ENCODE assay signal across 16 mouse cellular contexts in the genomic region with DNA sequence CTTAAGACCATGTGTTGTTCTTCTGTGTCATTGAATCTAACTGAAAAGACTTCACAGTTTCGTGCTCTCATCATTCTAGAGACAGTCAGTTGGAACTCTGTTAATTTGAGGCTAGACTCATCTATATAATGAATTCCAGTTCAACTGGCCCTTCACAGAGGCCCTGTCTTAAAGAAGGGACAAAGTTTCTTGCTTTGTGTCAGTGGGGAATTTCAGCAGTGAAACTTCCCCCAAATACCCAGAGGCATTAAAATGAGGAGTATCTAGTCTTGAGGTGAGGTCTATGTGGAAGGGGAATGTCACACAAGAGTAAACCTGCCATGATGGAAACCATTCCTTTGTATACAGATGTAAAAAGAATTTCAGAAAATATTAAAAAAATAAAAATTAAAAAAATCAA. TPM values are rescaled to one million over a fixed set of nuclear protein-coding genes. Genes with fewer than 3 reads are reported as not detected.
DNase-seq lines count a peak whose midpoint lies in the region; TF ChIP-seq lines count a peak whose summit lies in the region.
"Had no signal": no experiment of that assay in that cellular context is flagged by ENCODE, and none has a peak within 500 bp of the region (broad histone marks: within the 10 kb centered on the region; RNA-seq: fewer than 3 reads in every experiment).

No protein-coding gene starts in this region.

- DNase-seq in CH12.LX (ENCODE audit: extremely low read depth) = no peak
- DNase-seq in urinary bladder, postnatal 4 days (ENCODE audit: low spot score in 2 of 2) = no peak
- DNase-seq: adrenal gland, adult 2 months; adrenal gland, adult 8-10 months; adrenal gland, postnatal 10 days; adrenal gland, postnatal 14 days; adrenal gland, postnatal 25 days; adrenal gland, postnatal 36 days; B cell, adult 2 months; cerebellum, adult 11 months; cerebellum, adult 11-12 months; cerebellum, adult 18-20 months; cerebellum, adult 2 months; cerebellum, adult 8-10 months had no signal

- no peak overlapping the region for H3K4me3 ChIP-seq in CH12.LX (replicated peaks in 1 of 3; ENCODE audit: low read depth in 2 of 3, low read length in 2 of 3, poor library complexity in 1 of 3)

- TF ChIP-seq RAD21 in CH12.LX (IDR thresholded peaks at IDR 0.05; ENCODE audit: low read depth, low read length) = no peak

- no peak for TF ChIP-seq POLR2A in CH12.LX (IDR thresholded peaks at IDR 0.05; ENCODE audit: low read depth, low read length)

- H3K9ac ChIP-seq in CH12.LX (ENCODE audit: insufficient read depth, low read depth) = no peak overlapping the region

- no peak for TF ChIP-seq CTCF in CH12.LX (conservative IDR thresholded peaks at IDR 0.05 in 1 of 2, IDR thresholded peaks at IDR 0.05 in 1 of 2; ENCODE audit: low read depth in 2 of 2, low read length in 2 of 2)

- TF ChIP-seq EP300 in CH12.LX (IDR thresholded peaks at IDR 0.05; ENCODE audit: low read length) = peak; percentile 79

- dilution Hi-C loops in CH12.LX (cut with MboI; ENCODE audit: extremely low pct_ligation_motif_present, extremely low pct_unique_long_range_greater_than_20kb, low sequenced_read_pairs) = no loop called here

- in situ Hi-C loops in CH12.LX (cut with MboI; ENCODE audit: low pct_ligation_motif_present, low pct_unique_long_range_greater_than_20kb, low sequenced_read_pairs) = no loop called here

- H3K4me1 ChIP-seq in CH12.LX (ENCODE audit: control insufficient read depth in 1 of 2, insufficient read depth in 2 of 2) = peaks cover 7 to 22% of the 10 kb centered on the region in 2 experiments; a peak in 2 of 4 replicates

- no peaks in the 10 kb centered on the region for H3K79me2 ChIP-seq in CH12.LX (replicated peaks; ENCODE audit: control insufficient read depth, extremely low read depth, insufficient read depth, poor library complexity, severe bottlenecking)

- H3K9me3 ChIP-seq in CH12.LX (replicated peaks; ENCODE audit: low read length) = peaks cover 11% of the 10 kb centered on the region

- peaks cover 0 to 3% of the 10 kb centered on the region in 2 experiments for H3K36me3 ChIP-seq in CH12.LX (replicated peaks in 1 of 2; ENCODE audit: control insufficient read depth in 1 of 2, insufficient read depth in 1 of 2, low read length in 1 of 2)
- H3K36me3 ChIP-seq: G1E had no signal

- H3K4me2 ChIP-seq in CH12.LX (ENCODE audit: insufficient read depth, low read depth, poor library complexity, severe bottlenecking) = no peak overlapping the region

- no peaks in the 10 kb centered on the region for H3K27me3 ChIP-seq in CH12.LX (replicated peaks)
- H3K27me3 ChIP-seq: Patski had no signal

- peak overlapping the region; percentile 17; the same call in 1 of the 2 replicates for H3K27ac ChIP-seq in CH12.LX (ENCODE audit: insufficient read depth, low read depth)

TF ChIP-seq in CH12.LX, 34 proteins besides CTCF, POLR2A, EP300 and RAD21:
- no peak for TF ChIP-seq ZMIZ1 (IDR thresholded peaks at IDR 0.05; ENCODE audit: low read depth, low read length)
- TF ChIP-seq SIN3A (IDR thresholded peaks at IDR 0.05; ENCODE audit: low read length) = no peak
- TF ChIP-seq ZC3H11A (IDR thresholded peaks at IDR 0.05; ENCODE audit: low read depth, low read length) = no peak
- no peak for TF ChIP-seq POLR2AphosphoS2 (IDR thresholded peaks at IDR 0.05; ENCODE audit: low read depth, low read length)
- no peak for TF ChIP-seq NRF1 (IDR thresholded peaks at IDR 0.05; ENCODE audit: low read depth, low read length)
- TF ChIP-seq MAX (IDR thresholded peaks at IDR 0.05; ENCODE audit: low read length) = no peak
- TF ChIP-seq SMC3 (IDR thresholded peaks at IDR 0.05; ENCODE audit: low read depth, low read length) = peak; percentile 1; the same call in 1 of the 2 replicates
- no peak for TF ChIP-seq PAX5 (IDR thresholded peaks at IDR 0.05; ENCODE audit: low read length)
- TF ChIP-seq ZNF384 (IDR thresholded peaks at IDR 0.05; ENCODE audit: low read depth, low read length) = no peak
- TF ChIP-seq E2F4 (IDR thresholded peaks at IDR 0.05; ENCODE audit: insufficient replicate concordance, low read depth, low read length) = no peak
- no peak for TF ChIP-seq ZKSCAN1 (IDR thresholded peaks at IDR 0.05; ENCODE audit: borderline replicate concordance, low read depth, low read length)
- no peak for TF ChIP-seq MYC (IDR thresholded peaks at IDR 0.05; ENCODE audit: low read depth, low read length)
- no peak for TF ChIP-seq MAZ (IDR thresholded peaks at IDR 0.05; ENCODE audit: low read depth, low read length)
- TF ChIP-seq ETS1 (conservative IDR thresholded peaks at IDR 0.05; ENCODE audit: low read depth, low read length) = peak; percentile 57; the same call in 1 of the 2 replicates
- peak; percentile 71 for TF ChIP-seq TCF12 (IDR thresholded peaks at IDR 0.05; ENCODE audit: low read depth, low read length)
- peak; percentile 92 for TF ChIP-seq IRF4 (IDR thresholded peaks at IDR 0.05; ENCODE audit: low read depth, low read length)
- TF ChIP-seq KAT2A (IDR thresholded peaks at IDR 0.05; ENCODE audit: insufficient replicate concordance, low read length) = no peak
- no peak for TF ChIP-seq RCOR1 (conservative IDR thresholded peaks at IDR 0.05; ENCODE audit: low read depth, low read length)
- TF ChIP-seq JUN (IDR thresholded peaks at IDR 0.05; ENCODE audit: insufficient read depth, low read depth, low read length) = no peak
- TF ChIP-seq MEF2A (IDR thresholded peaks at IDR 0.05; ENCODE audit: borderline replicate concordance, low read depth, low read length) = peak; percentile 78; the same call in 1 of the 2 replicates
- TF ChIP-seq CHD2 (IDR thresholded peaks at IDR 0.05; ENCODE audit: low read length) = peak; percentile 37; the same call in 1 of the 2 replicates
- TF ChIP-seq JUND (conservative IDR thresholded peaks at IDR 0.05; ENCODE audit: low read depth, low read length) = no peak
- peak; percentile 47 for TF ChIP-seq BHLHE40 (IDR thresholded peaks at IDR 0.05; ENCODE audit: low read depth, low read length)
- TF ChIP-seq HCFC1 (IDR thresholded peaks at IDR 0.05; ENCODE audit: low read depth, low read length) = no peak
- no peak for TF ChIP-seq MAFK (IDR thresholded peaks at IDR 0.05; ENCODE audit: insufficient replicate concordance, low read length)
- no peak for TF ChIP-seq MXI1 (IDR thresholded peaks at IDR 0.05; ENCODE audit: low read depth, low read length)
- no peak for TF ChIP-seq ELF1 (IDR thresholded peaks at IDR 0.05; ENCODE audit: low read depth, low read length)
- TF ChIP-seq USF2 (conservative IDR thresholded peaks at IDR 0.05; ENCODE audit: low read depth, low read length) = no peak
- no peak for TF ChIP-seq USF1 (IDR thresholded peaks at IDR 0.05; ENCODE audit: low read depth, low read length)
- TF ChIP-seq TBP (conservative IDR thresholded peaks at IDR 0.05; ENCODE audit: low read depth, low read length) = 0 out of 2 replicates have a peak, but pooled peaks have one; percentile 8
- TF ChIP-seq GABPA (IDR thresholded peaks at IDR 0.05; ENCODE audit: insufficient replicate concordance, low read depth, low read length) = no peak
- no peak for TF ChIP-seq UBTF (IDR thresholded peaks at IDR 0.05; ENCODE audit: low read depth, low read length)
- no peak for TF ChIP-seq NELFE (IDR thresholded peaks at IDR 0.05; ENCODE audit: low read depth, low read length)
- no peak for TF ChIP-seq CHD1 (IDR thresholded peaks at IDR 0.05; ENCODE audit: low read depth, low read length)

RNA-seq across cellular contexts. Expression of gene Clec2d, which starts 21.9 kb away (rescaled TPM):
- 50.7 and 53.4 TPM in 2 replicates for total RNA-seq in CH12.LX (2012; rRNA removed)
- 19.7 and 25.9 TPM in 2 replicates for total RNA-seq in CH12.LX (2014; rRNA removed)
- 5.1 and 6.0 TPM in 2 replicates for polyA plus RNA-seq in CH12.LX (2012; ENCODE audit: insufficient read length, low read depth)
- total RNA-seq: G1E had no signal
- polyA plus RNA-seq: G1E had no signal
